In genomic region chr2:28402128-28402527, GRCm38 (mm10) we compare ENCODE assay signal across 12 mouse cellular contexts. TPM values are rescaled to one million over a fixed set of nuclear protein-coding genes. Genes with fewer than 3 reads are reported as not detected.
DNase-seq lines count a peak whose midpoint lies in the region; ATAC-seq and TF ChIP-seq lines count a peak whose summit lies in the region.
"Had no signal": no experiment of that assay in that cellular context is flagged by ENCODE, and none has a peak within 500 bp of the region (broad histone marks: within the 10 kb centered on the region; RNA-seq: fewer than 3 reads in every experiment).

No protein-coding gene starts in this region.

- in situ Hi-C loops in CH12.LX (cut with MboI; ENCODE audit: low pct_ligation_motif_present, low pct_unique_long_range_greater_than_20kb, low sequenced_read_pairs), result no loop called here

- ATAC-seq in kidney, embryonic 16.5 days (ENCODE audit: low FRiP score, low TSS enrichment), result 0 out of 2 replicates have a peak, but pooled peaks have one; percentile 29

- TF ChIP-seq POLR2A in CH12.LX (IDR thresholded peaks at IDR 0.05; ENCODE audit: low read depth, low read length), result no peak

- dilution Hi-C loops in CH12.LX (cut with MboI; ENCODE audit: extremely low pct_ligation_motif_present, extremely low pct_unique_long_range_greater_than_20kb, low sequenced_read_pairs), result no loop called here

- TF ChIP-seq CTCF in CH12.LX (conservative IDR thresholded peaks at IDR 0.05 in 1 of 2, IDR thresholded peaks at IDR 0.05 in 1 of 2; ENCODE audit: low read depth in 2 of 2, low read length in 2 of 2), result no peak

- H3K79me2 ChIP-seq in CH12.LX (replicated peaks; ENCODE audit: control insufficient read depth, extremely low read depth, insufficient read depth, poor library complexity, severe bottlenecking), result no peaks in the 10 kb centered on the region
- H3K79me2 ChIP-seq in macrophage (ENCODE audit: inconsistent target), result no peaks in the 10 kb centered on the region

- H3K9ac ChIP-seq in kidney, embryonic 16.5 days (replicated peaks; ENCODE audit: low read length), result no peak overlapping the region
- H3K9ac ChIP-seq in CH12.LX (ENCODE audit: insufficient read depth, low read depth), result no peak overlapping the region
- H3K9ac ChIP-seq: heart, embryonic 15.5 days; lung, embryonic 15.5 days; stomach, embryonic 15.5 days had no signal

- H3K4me2 ChIP-seq in kidney, embryonic 16.5 days (replicated peaks; ENCODE audit: low read depth, low read length), result peak overlapping the region; percentile 21; the same call in 1 of the 2 replicates
- no peak overlapping the region for H3K4me2 ChIP-seq in CH12.LX (ENCODE audit: insufficient read depth, low read depth, poor library complexity, severe bottlenecking)
- H3K4me2 ChIP-seq: heart, embryonic 15.5 days; lung, embryonic 15.5 days; stomach, embryonic 15.5 days had no signal

- no peak overlapping the region for H3K27ac ChIP-seq in kidney, embryonic 16.5 days (ENCODE audit: low read length)
- H3K27ac ChIP-seq in CH12.LX (ENCODE audit: insufficient read depth, low read depth), result no peak overlapping the region
- H3K27ac ChIP-seq in macrophage, result peak overlapping the region; percentile 90
- H3K27ac ChIP-seq: heart, embryonic 15.5 days; lung, embryonic 15.5 days; stomach, embryonic 15.5 days had no signal

- H3K4me1 ChIP-seq in kidney, embryonic 16.5 days (ENCODE audit: insufficient read depth, low read length), result peaks cover 12% of the 10 kb centered on the region
- H3K4me1 ChIP-seq in CH12.LX (ENCODE audit: control insufficient read depth in 1 of 2, insufficient read depth in 2 of 2), result peaks cover 8 to 57% of the 10 kb centered on the region in 2 experiments
- H3K4me1 ChIP-seq: heart, embryonic 15.5 days; lung, embryonic 15.5 days; stomach, embryonic 15.5 days had no signal

- H3K27me3 ChIP-seq in kidney, embryonic 16.5 days (ENCODE audit: insufficient read depth, low read length), result peaks cover 4% of the 10 kb centered on the region; the same call in 1 of the 2 replicates
- peaks cover 5% of the 10 kb centered on the region for H3K27me3 ChIP-seq in CH12.LX (replicated peaks)
- H3K27me3 ChIP-seq: lung, embryonic 15.5 days; stomach, embryonic 15.5 days had no signal

- no peak overlapping the region for H3K4me3 ChIP-seq in kidney, embryonic 16.5 days (ENCODE audit: low read length)
- H3K4me3 ChIP-seq in CH12.LX (replicated peaks in 1 of 3; ENCODE audit: low read depth in 2 of 3, low read length in 2 of 3, poor library complexity in 1 of 3), result no peak overlapping the region
- H3K4me3 ChIP-seq in macrophage (ENCODE audit: inconsistent target), result no peak overlapping the region
- H3K4me3 ChIP-seq: heart, embryonic 15.5 days; lung, embryonic 15.5 days; stomach, embryonic 15.5 days had no signal

- TF ChIP-seq EP300 in CH12.LX (IDR thresholded peaks at IDR 0.05; ENCODE audit: low read length), result peak; percentile 96

- TF ChIP-seq RAD21 in CH12.LX (IDR thresholded peaks at IDR 0.05; ENCODE audit: low read depth, low read length), result no peak

- no peaks in the 10 kb centered on the region for H3K36me3 ChIP-seq in kidney, embryonic 16.5 days (ENCODE audit: insufficient read depth, low read length)
- H3K36me3 ChIP-seq in CH12.LX (replicated peaks in 1 of 2; ENCODE audit: control insufficient read depth in 1 of 2, insufficient read depth in 1 of 2, low read length in 1 of 2) (no peaks in the 10 kb centered on the region), macrophage (ENCODE audit: inconsistent target) (no peaks in the 10 kb centered on the region)
- H3K36me3 ChIP-seq: heart, embryonic 15.5 days; lung, embryonic 15.5 days; stomach, embryonic 15.5 days had no signal

- H3K9me3 ChIP-seq in kidney, embryonic 16.5 days (ENCODE audit: low read length), result peaks cover 7% of the 10 kb centered on the region; the same call in 1 of the 2 replicates
- peaks cover 3% of the 10 kb centered on the region for H3K9me3 ChIP-seq in CH12.LX (replicated peaks; ENCODE audit: low read length)
- H3K9me3 ChIP-seq: heart, embryonic 15.5 days; lung, embryonic 15.5 days; stomach, embryonic 15.5 days had no signal

- no peak for DNase-seq in kidney, postnatal 25 days
- DNase-seq in A20 (ENCODE audit: low read depth, low spot score), result peak; percentile 84
- peak; percentile 69 for DNase-seq in CH12.LX (ENCODE audit: extremely low read depth)
- no peak for DNase-seq in frontal cortex, postnatal 25 days (ENCODE audit: low spot score in 2 of 2)
- no peak for DNase-seq in embryo, embryonic 11 days
- DNase-seq: cerebellum, adult 8-10 months; thymus, postnatal 14 days had no signal

TF ChIP-seq in CH12.LX, 34 proteins besides CTCF, POLR2A, EP300 and RAD21:
- no peak for TF ChIP-seq MEF2A (IDR thresholded peaks at IDR 0.05; ENCODE audit: borderline replicate concordance, low read depth, low read length)
- peak; percentile 63; the same call in 1 of the 2 replicates for TF ChIP-seq CHD2 (IDR thresholded peaks at IDR 0.05; ENCODE audit: low read length)
- TF ChIP-seq BHLHE40 (IDR thresholded peaks at IDR 0.05; ENCODE audit: low read depth, low read length), result peak; percentile 87
- peak; percentile 75 for TF ChIP-seq TCF12 (IDR thresholded peaks at IDR 0.05; ENCODE audit: low read depth, low read length)
- TF ChIP-seq SIN3A (IDR thresholded peaks at IDR 0.05; ENCODE audit: low read length), result peak; percentile 15; the same call in 1 of the 2 replicates
- no peak for TF ChIP-seq MXI1 (IDR thresholded peaks at IDR 0.05; ENCODE audit: low read depth, low read length)
- peak; percentile 56; the same call in 1 of the 2 replicates for TF ChIP-seq MYC (IDR thresholded peaks at IDR 0.05; ENCODE audit: low read depth, low read length)
- peak; percentile 91 for TF ChIP-seq RCOR1 (conservative IDR thresholded peaks at IDR 0.05; ENCODE audit: low read depth, low read length)
- TF ChIP-seq IRF4 (IDR thresholded peaks at IDR 0.05; ENCODE audit: low read depth, low read length), result peak; percentile 92

RNA-seq across cellular contexts. Expression of gene Ppp1r26, which starts 44.5 kb away (rescaled TPM):
- 5.2 and 7.1 TPM in 2 replicates for polyA plus RNA-seq in kidney, embryonic 16.5 days (2015; fragmentation: Nextera tagmentation; extraction: Ambion mirVana)
- not detected in 2 replicates for total RNA-seq in CH12.LX (2012; rRNA removed)
- not detected in 2 replicates for total RNA-seq in CH12.LX (2014; rRNA removed)
- 0.27 and 0.77 TPM in 2 replicates for polyA plus RNA-seq in CH12.LX (2012; ENCODE audit: insufficient read length, low read depth)
- 1 to 10 TPM in 3 of 26 experiments, under 1 TPM in 15, not detected in 8; 0.20 to 1.5 (median 0.57) TPM for total RNA-seq in macrophage (2018; cell fraction: chromatin; rRNA removed)
- under 1 TPM; 0.03 to 0.61 (median 0.17) TPM for total RNA-seq in macrophage (2018; cell fraction: cytosol; rRNA removed)
- under 1 TPM in 24 of 26 experiments, not detected in 2; 0.12 to 0.72 (median 0.37) TPM for total RNA-seq in macrophage (2018; cell fraction: nucleus; rRNA removed)
- 0.14 to 0.25 TPM (median 0.14 TPM) in 3 replicates for polyA plus RNA-seq in macrophage (2018)

Comparison
In these comparisons a context has a peak if more than half of its experiments do, and no peak if none do; other contexts are left out.
1. DNase-seq: peak in A20 (single experiment) and CH12.LX (single experiment); none in kidney, postnatal 25 days (0 of 2), frontal cortex, postnatal 25 days (0 of 2) and embryo, embryonic 11 days (single experiment).